Mouse (Mus musculus) duodenum, adult 2 months (tissue): ENCODE data around the gene Setdb1. TPM values are rescaled to one million over a fixed set of nuclear protein-coding genes. Genes with fewer than 3 reads are reported as not detected.

ENCODE experiments used
- polyA plus RNA-seq: library from polyadenylated mRNA; depleted of rRNA; stranded (reverse); fragments of >200 nt; gene quantifications from 2 replicates; pipeline ENCODE4 v1.2.3, GENCODE M21; 2012; ENCODE audit warnings: low replicate concordance; rRNA removed

Gene Setdb1
- 3.6 and 4.9 TPM in 2 replicates for polyA plus RNA-seq

GRCm38 (mm10) chr3:95356701-95357449 lies at the start of gene Setdb1:
Gene Setdb1 (minus strand): TSS chr3:95357202.

GRCm38 (mm10) chr3:95402741-95403140 lies 45.7 kb upstream of the Setdb1 start, which contains the start of gene 4930558C23Rik:
Gene 4930558C23Rik (minus strand): TSS chr3:95402841.

DNA sequence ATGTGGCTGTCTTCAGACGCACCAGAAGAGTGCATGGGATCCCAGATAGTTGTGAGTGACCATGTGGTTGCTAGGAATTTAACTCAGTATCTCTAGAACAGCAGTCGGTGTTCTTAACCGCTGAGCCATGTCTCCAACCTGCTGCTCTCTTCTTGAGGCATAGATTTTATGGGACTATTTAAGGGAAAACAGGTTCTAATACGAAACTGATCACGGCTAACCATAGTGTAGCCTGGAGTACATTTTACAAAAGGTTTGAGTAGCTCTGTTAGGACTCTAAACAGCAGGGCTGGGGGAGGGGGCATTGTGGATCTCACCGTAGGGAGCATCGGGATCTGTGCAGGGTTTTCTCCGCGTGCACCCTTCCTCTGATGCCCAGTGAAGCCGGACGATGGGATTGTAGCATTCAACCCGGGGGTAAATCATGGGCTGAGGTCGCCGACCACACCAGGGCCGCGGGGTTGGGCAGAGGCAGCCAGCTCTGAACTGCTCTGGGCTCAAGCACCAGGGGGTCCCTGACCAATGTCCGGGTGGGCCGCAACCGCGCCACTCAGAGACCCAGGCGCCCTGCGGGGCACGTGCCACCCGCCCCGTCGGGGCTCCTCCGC lies 42.4 kb downstream of the Setdb1 start, which contains the start of gene Cers2:
TSS of gene Cers2 (plus strand) at position 306 of the 608 bp plus-strand sequence.

GRCm38 (mm10) chr3:95307100-95307499 lies 49.9 kb downstream of the Setdb1 start, which contains the start of gene Anxa9:
Gene Anxa9 (minus strand): TSS chr3:95307176.

GRCm38 (mm10) chr3:95281216-95282126 lies 75.5 kb downstream of the Setdb1 start, which contains the start of the genes Mindy1 and Prune1:
Gene Mindy1 (plus strand): TSS chr3:95281345.
Gene Prune1 (minus strand): TSS chr3:95282076.

Other genes with a start within 250 kb of the Setdb1 start
- 57.0 and 58.5 TPM in 2 replicates for gene Vps72, start 246.2 kb downstream of the Setdb1 start, polyA plus RNA-seq
- 0.53 and 1.1 TPM in 2 replicates for gene Tmod4, start 232.7 kb downstream of the Setdb1 start, polyA plus RNA-seq
- 18.5 and 29.5 TPM in 2 replicates for gene Scnm1, start 223.2 kb downstream of the Setdb1 start, polyA plus RNA-seq
- 2.8 and 6.1 TPM in 2 replicates for gene Lysmd1, start 223.1 kb downstream of the Setdb1 start, polyA plus RNA-seq
- 4.9 and 25.2 TPM in 2 replicates for gene Tnfaip8l2, start 214.8 kb downstream of the Setdb1 start, polyA plus RNA-seq
- 3.7 and 5.7 TPM in 2 replicates for gene Sema6c, start 196.7 kb downstream of the Setdb1 start, polyA plus RNA-seq
- gene Gabpb2, start 139.3 kb downstream of the Setdb1 start, polyA plus RNA-seq, result 2.7 and 3.5 TPM in 2 replicates
- 49.3 and 60.2 TPM in 2 replicates for gene Cdc42se1, start 128.5 kb downstream of the Setdb1 start, polyA plus RNA-seq
- gene Mllt11, start 125.0 kb downstream of the Setdb1 start, polyA plus RNA-seq, result 16.1 and 25.0 TPM in 2 replicates
- 0.14 and 0.21 TPM in 2 replicates for gene Gm128, start 115.6 kb downstream of the Setdb1 start, polyA plus RNA-seq
- 0.19 and 0.68 TPM in 2 replicates for gene Bnipl, start 106.0 kb downstream of the Setdb1 start, polyA plus RNA-seq
- 64.0 and 83.7 TPM in 2 replicates for gene Mindy1, start 75.9 kb downstream of the Setdb1 start, polyA plus RNA-seq
- 5.3 and 8.0 TPM in 2 replicates for gene Prune1, start 75.1 kb downstream of the Setdb1 start, polyA plus RNA-seq
- gene Anxa9, start 50.0 kb downstream of the Setdb1 start, polyA plus RNA-seq, result 0.54 and 0.81 TPM in 2 replicates
- gene Cers2, start 42.4 kb downstream of the Setdb1 start, polyA plus RNA-seq, result 39.3 and 45.5 TPM in 2 replicates
- not detected in 2 replicates for gene 4930558C23Rik, start 45.6 kb upstream of the Setdb1 start, polyA plus RNA-seq
- 22.5 and 24.7 TPM in 2 replicates for gene Arnt, start 77.2 kb upstream of the Setdb1 start, polyA plus RNA-seq
- gene Ctsk, start 142.1 kb upstream of the Setdb1 start, polyA plus RNA-seq, result 0.74 and 0.92 TPM in 2 replicates
- gene Ctss, start 169.6 kb upstream of the Setdb1 start, polyA plus RNA-seq, result 17.9 and 21.3 TPM in 2 replicates
- not detected in 2 replicates for gene Hormad1, start 202.5 kb upstream of the Setdb1 start, polyA plus RNA-seq
- 1.7 and 2.6 TPM in 2 replicates for gene Golph3l, start 231.7 kb upstream of the Setdb1 start, polyA plus RNA-seq